Mouse (Mus musculus): Measurements from ENCODE around the gene Ifi27.
"Not testable (repeated sequence)": the region's sequence is repeated elsewhere in the genome, so short reads cannot be mapped to it uniquely, and the experiment has no call there.

Gene Ifi27

GRCm38 (mm10) chr12:103453361-103453760 lies 19.4 kb downstream of the Ifi27 start:
- DNase-seq (ENCODE audit: low read depth, low spot score), result no peak

DNA sequence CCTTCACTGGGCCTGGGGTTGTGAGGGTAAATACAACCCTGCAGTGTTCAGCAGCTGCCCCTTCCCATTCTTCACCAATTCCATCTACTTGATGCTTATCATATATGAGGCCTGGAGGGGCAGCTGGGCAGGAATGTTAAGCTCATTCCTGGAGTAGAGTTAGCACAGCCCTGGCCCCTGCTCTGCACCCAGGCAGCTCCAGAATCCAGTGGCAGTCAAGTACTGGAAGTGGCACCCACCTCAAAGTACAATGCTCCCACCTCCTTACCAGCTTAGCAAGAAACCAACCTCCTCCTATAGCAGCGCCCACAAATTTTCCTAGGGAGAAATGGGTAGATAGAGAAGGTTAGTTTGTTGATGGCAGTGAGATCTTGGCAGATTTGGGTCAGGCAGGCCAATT lies 22.7 kb downstream of the Ifi27 start:
- not testable (repeated sequence) for DNase-seq (ENCODE audit: low read depth, low spot score)

- DNase-seq (ENCODE audit: low read depth, low spot score), result no peak
Observed at GRCm38 (mm10) chr12:103457140-103457539, 23.1 kb downstream of the Ifi27 start, which contains the start of gene Ifi27l2b. Gene Ifi27l2b (minus strand): TSS chr12:103457223.

- no peak for DNase-seq (ENCODE audit: low read depth, low spot score)
Observed at GRCm38 (mm10) chr12:103474481-103474880, 40.5 kb downstream of the Ifi27 start.

GRCm38 (mm10) chr12:103476779-103477389 lies 42.9 kb downstream of the Ifi27 start:
- DNase-seq (ENCODE audit: low read depth, low spot score), result no peak

GRCm38 (mm10) chr12:103477461-103478015 lies 43.5 kb downstream of the Ifi27 start:
- DNase-seq (ENCODE audit: low read depth, low spot score), result no peak

DNA sequence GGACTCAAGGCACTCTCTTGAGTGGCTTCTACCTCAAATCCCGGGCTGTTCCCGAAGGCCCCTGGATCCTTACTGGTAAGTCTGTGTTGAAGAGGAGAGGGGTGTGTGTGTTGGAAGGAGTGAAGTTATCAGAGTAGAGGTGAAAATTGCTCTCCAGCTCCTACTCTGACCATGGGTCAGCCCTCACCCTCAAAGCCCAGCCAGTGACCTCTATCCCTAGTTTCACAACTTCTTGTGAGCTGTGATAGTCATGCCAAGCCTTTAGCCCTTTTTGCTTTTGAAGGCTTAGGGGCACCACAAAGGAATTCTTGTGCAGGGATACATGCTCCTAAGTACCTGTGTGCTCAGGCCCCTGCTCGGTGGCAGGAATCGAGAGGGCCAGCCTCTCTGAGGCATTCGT lies 47.7 kb downstream of the Ifi27 start:
- DNase-seq (ENCODE audit: low read depth, low spot score), result no peak

GRCm38 (mm10) chr12:103482781-103483180 lies 48.8 kb downstream of the Ifi27 start:
- no peak for DNase-seq (ENCODE audit: low read depth, low spot score)

DNA sequence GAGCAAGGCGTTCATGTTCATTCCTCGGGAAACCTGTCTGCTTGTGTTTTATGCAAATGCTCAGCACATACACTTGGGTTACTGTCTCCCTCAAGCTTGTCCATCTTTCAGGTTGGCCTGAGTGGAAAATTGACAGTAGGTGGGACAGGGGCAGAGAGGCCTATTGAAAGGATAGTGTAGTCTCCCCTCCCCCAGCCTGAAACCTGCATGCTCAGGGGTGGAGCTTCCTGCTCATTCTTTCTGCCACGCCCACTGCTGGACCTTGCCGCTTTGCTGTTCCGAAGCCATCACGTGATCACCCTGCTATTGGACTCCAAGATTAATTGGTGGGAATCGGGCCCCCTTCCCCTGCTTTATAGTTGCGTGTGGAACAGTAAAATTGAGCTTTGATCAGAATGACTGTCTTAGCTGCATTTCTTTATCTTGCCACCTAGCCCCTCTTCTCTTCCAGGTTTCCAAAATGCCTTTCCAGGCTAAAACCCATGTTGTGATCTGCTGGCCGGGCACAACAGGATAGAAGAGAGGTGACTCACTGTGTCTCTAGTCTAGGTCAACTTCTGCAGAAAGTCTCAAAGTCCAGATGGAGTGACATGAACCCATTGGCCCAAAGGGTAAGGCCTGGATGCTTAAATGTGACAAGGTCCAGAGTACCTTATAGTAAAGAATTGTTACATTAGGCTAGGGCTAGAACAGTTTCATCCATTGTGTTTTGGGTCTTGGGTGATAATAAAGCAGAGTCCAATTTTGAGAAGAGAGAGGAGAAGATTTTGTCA lies 50.4 kb downstream of the Ifi27 start:
- DNase-seq (ENCODE audit: low read depth, low spot score), result not testable (repeated sequence)

GRCm38 (mm10) chr12:103486726-103487125 lies 52.7 kb downstream of the Ifi27 start:
- DNase-seq (ENCODE audit: low read depth, low spot score), result no peak

- no peak for DNase-seq (ENCODE audit: low read depth, low spot score)
Observed at GRCm38 (mm10) chr12:103487276-103487675, 53.3 kb downstream of the Ifi27 start.

DNA sequence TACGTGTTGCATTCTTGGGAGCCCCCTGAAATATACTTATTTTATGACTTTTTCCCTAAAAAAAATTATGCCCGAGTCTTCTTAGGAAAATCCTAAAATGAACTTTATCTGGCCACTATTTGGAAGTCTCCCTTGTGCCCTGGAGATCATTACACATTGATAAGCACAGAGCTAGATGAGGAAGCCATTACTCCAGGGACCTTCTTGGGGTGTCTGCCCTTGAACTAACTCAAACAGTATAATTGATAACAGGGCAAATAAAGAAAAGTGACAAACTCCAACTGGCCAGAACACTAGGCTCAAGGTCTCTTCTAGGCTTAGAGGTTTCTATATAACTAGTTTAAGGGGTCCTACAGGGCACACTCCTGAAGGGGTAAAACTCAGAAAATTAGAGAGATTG lies 53.7 kb downstream of the Ifi27 start:
- no peak for DNase-seq (ENCODE audit: low read depth, low spot score)
